Mouse (Mus musculus) embryonic facial prominence, embryonic 11.5 days (tissue): ENCODE data around the gene Trim59. TPM values are rescaled to one million over a fixed set of nuclear protein-coding genes. Genes with fewer than 3 reads are reported as not detected.

Experiments
- ATAC-seq: fragments of 200-750 bp; cut with Nextera tagmentation; replicated peaks from 2 replicates; pipeline ENCODE4 v1.8.0; 2017; ENCODE audit warnings: low read depth; ENCODE audit not compliant: insufficient number of reproducible peaks, low FRiP score, low TSS enrichment
- DNase-seq: peaks from one replicate; pipeline ENCODE4 v3.0.0-alpha.2; 2015; ENCODE audit warnings: low spot score
- H3K27ac ChIP-seq: fragments of 300-500 bp; sonication (generic); replicated peaks from 2 replicates; pipeline ENCODE4 v1.5.1; 2014; ENCODE audit warnings: mild to moderate bottlenecking, low read depth, low read length, control low read depth
- H3K27me3 ChIP-seq: fragments of 300-500 bp; sonication (generic); 2 replicates; pipeline ENCODE4 v1.6.1; 2014; ENCODE audit warnings: mild to moderate bottlenecking, low read length, moderate library complexity, mixed read lengths; ENCODE audit not compliant: control insufficient read depth, insufficient read depth
- H3K36me3 ChIP-seq: fragments of 300-500 bp; sonication (generic); replicated peaks from 2 replicates; pipeline ENCODE4 v1.6.1; 2014; ENCODE audit warnings: low read depth, mild to moderate bottlenecking, low read length, moderate library complexity, mixed read lengths; ENCODE audit not compliant: control insufficient read depth, insufficient read depth
- H3K4me1 ChIP-seq: fragments of 300-500 bp; sonication (generic); 2 replicates; pipeline ENCODE4 v1.6.1; 2014; ENCODE audit warnings: low read length, mixed read lengths; ENCODE audit not compliant: control insufficient read depth, insufficient read depth
- H3K4me2 ChIP-seq: fragments of 300-500 bp; sonication (generic); 2 replicates; pipeline ENCODE4 v1.6.1; 2014; ENCODE audit warnings: low read depth, mild to moderate bottlenecking, control low read depth, low read length, moderate library complexity
- H3K4me3 ChIP-seq: fragments of 300-500 bp; sonication (generic); 2 replicates; pipeline ENCODE4 v1.5.1; 2014; ENCODE audit warnings: low read depth, low read length, control low read depth
- H3K9ac ChIP-seq: fragments of 300-500 bp; sonication (generic); replicated peaks from 2 replicates; pipeline ENCODE4 v1.6.1; 2014; ENCODE audit warnings: mild to moderate bottlenecking, control low read depth, low read length
- H3K9me3 ChIP-seq: fragments of 300-500 bp; sonication (generic); replicated peaks from 2 replicates; pipeline ENCODE4 v1.6.1; 2016; ENCODE audit warnings: mild to moderate bottlenecking, low read length, inconsistent platforms, mixed read lengths; ENCODE audit not compliant: control insufficient read depth
- WGBS: fragments of 180-500 bp; shearing (Covaris S2); extraction: QIAGEN DNeasy Blood & Tissue Kit; methylation state at CpG from one replicate; pipeline ENCODE4 v1.1.7; 2014; 5-methylcytosine and 5-hydroxymethylcytosine counted together
- microRNA counts: library from miRNA; unstranded; fragments of <30 nt; microRNA quantifications from one replicate; lab custom pipeline; 2016
- microRNA-seq: library from miRNA; unstranded; fragments of <30 nt; microRNA quantifications from one replicate; pipeline ENCODE4, GENCODE M21; 2016; ENCODE audit warnings: borderline number of aligned reads
- polyA plus RNA-seq: library from polyadenylated mRNA; unstranded; fragments of >200 nt; fragmentation: Nextera tagmentation; extraction: Ambion mirVana; gene quantifications from 2 replicates; pipeline ENCODE4 v1.2.1, GENCODE M21; 2014

The Trim59 gene
- polyA plus RNA-seq, 1 experiment from 2014 or later = 231 TPM

DNA sequence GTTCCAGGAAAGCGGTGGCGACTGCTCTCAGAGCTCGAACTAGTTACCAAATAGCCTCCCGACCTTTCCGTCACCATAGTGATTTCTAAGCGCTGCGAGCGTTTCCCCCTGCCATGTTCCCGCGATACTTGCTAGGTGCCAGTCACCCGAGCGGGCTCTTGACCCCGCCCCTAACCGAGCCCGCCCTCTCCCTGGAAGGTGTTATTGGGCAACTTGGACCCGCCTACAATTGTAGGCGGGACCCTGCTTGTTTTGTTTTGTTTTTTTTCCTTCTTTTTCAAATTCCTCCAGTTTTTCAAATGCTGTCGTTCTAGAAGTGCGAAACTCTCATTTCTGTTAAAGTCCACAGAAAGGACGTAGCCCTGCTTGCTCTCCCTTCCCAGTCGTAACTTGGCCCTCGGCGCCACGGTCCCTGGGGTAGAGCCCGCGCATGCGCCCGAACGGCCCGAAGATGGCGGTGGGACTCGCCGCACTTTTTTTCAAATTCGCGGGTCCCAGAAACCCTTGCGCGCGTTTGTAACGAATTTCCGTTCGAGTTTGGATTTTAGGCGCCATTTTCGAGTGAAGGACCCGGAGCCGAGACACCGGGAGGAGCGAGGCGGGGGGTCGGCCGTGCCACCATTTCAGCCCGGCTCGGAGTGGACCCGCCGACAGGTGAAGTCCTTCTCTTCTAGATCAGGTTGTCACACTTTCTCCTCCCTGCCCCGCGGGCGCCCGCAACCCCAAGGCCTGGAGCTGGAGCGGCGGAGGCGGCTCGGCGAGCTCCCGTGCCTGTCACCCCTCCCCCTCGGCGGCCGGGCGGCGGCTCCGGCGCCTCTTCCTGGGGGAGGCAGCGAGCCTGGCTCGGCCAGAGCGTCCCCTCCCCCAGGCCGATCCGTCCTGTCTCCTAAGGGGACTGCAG lies 39.9 kb downstream of the Trim59 start, which contains the start of the genes Ift80 and Smc4:
Gene Ift80 (minus strand): TSS at position 134 of the 901 bp plus-strand sequence.
Gene Smc4 (plus strand): TSS at position 302 of the 901 bp plus-strand sequence.
- Histone ChIP-seq H3K36me3 (no peaks in the 10 kb centered on the region), H3K4me1 (no peaks in the 10 kb centered on the region), H3K9me3 (no peaks in the 10 kb centered on the region), H3K4me3 (peak within 1 kb of the TSS; percentile 97), H3K27me3 (no peaks in the 10 kb centered on the region), H3K4me2 (peak within 1 kb of the TSS; percentile 84), H3K9ac (peak within 1 kb of the TSS; percentile 96), H3K27ac (peak within 1 kb of the TSS; percentile 93)
- DNase-seq = peak; percentile 98
- under 1% methylated on average over 76 of the region's 76 CpGs for WGBS
- peak; percentile 92 for ATAC-seq

DNA sequence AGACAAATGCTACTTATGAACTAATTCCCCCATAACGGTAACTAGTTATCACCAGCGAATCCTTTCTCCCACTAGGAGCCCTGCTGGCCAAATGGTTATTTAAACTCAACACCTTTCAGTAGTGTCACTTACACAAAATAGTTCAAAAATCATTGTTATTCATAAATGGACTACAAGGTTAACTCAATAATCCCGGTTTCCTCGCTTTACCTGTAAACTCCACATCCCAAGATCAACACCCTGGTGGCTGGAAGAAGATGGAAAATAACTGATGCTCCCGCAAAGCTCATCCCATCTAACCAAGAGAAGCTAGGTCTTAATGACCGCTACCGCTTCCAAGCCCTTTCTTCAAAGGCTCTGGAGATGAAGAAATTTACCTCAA lies 40.5 kb downstream of the Trim59 start:
- Histone ChIP-seq H3K9me3 (no peaks in the 10 kb centered on the region), H3K4me1 (no peaks in the 10 kb centered on the region), H3K27ac (peak overlapping the region; percentile 93; the same call in 1 of the 2 replicates), H3K4me3 (peak overlapping the region; percentile 97), H3K27me3 (no peaks in the 10 kb centered on the region), H3K4me2 (peak overlapping the region; percentile 49), H3K36me3 (no peaks in the 10 kb centered on the region), H3K9ac (peak overlapping the region; percentile 67)
- DNase-seq (peak; percentile 42), ATAC-seq (0 out of 2 replicates have a peak, but pooled peaks have one; percentile 0)
- WGBS = 1% methylated on average over 7 of the region's 7 CpGs

DNA sequence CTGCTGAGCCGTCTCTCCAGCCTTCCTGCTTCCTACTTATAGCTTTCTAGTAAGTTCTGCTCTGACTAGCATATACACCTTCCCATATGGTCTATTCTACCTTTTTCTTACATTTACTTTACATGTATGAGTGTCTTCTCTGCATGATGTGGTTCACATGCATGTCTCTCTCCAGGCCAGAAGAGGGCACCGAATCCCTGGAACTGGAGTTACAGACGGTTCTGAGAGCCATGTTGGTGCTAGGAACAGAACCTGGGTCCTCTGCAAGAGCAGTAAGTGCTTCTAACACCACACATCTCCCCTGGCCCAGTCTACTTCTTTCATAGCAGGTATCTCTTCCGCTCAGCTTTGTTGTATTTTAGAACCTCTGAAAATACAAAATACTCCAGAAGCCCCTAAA lies 41.8 kb downstream of the Trim59 start:
- 86% methylated on average over 4 of the region's 4 CpGs for WGBS
- DNase-seq = no peak
- no peak for ATAC-seq

DNA sequence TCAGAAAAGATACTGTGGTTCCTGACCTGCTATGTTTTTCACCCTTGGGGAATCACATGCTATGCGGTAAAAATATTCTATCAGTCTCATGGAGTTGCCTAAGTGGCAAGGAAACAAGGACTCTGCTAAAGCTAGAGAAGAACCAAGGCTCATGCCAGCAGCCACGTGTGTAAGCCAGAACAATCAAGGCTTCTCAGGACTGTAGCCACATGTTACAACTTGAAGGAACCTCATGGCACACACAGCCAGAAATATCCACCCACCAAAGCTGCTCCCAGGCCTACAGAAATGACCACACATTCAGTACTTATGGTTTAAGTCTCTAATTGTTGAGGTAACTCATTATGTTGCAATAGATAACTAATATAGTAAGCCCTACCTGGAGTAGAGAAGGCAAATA lies 58.0 kb downstream of the Trim59 start:
- Histone ChIP-seq H3K9me3 (no peaks in the 10 kb centered on the region), H3K27ac (no peak overlapping the region), H3K36me3 (no peaks in the 10 kb centered on the region), H3K4me1 (no peaks in the 10 kb centered on the region), H3K27me3 (no peaks in the 10 kb centered on the region), H3K9ac (no peak overlapping the region), H3K4me3 (no peak overlapping the region), H3K4me2 (no peak overlapping the region)
- 84% methylated on average over 2 of the region's 2 CpGs for WGBS
- ATAC-seq (no peak), DNase-seq (no peak)

More for the DNA sequence above, 41.8 kb downstream of the Trim59 start:
- no peaks in the 10 kb centered on the region for H3K36me3 ChIP-seq
- H3K27me3 ChIP-seq = no peaks in the 10 kb centered on the region
- H3K4me1 ChIP-seq = no peaks in the 10 kb centered on the region
- no peak overlapping the region for H3K9ac ChIP-seq
- no peak overlapping the region for H3K27ac ChIP-seq
- H3K4me3 ChIP-seq = no peak overlapping the region
- H3K4me2 ChIP-seq = no peak overlapping the region
- no peaks in the 10 kb centered on the region for H3K9me3 ChIP-seq

MicroRNA genes within 50 kb of the gene (microRNA counts, 519-probe panel; counts per million panel counts)
- microRNA mmu-miR-15b (lab: Ali Mortazavi, UCI) = 5,942 counts per million, percentile 96 among the panel's probes with 10 or more counts

Small RNA genes within 50 kb of the gene (microRNA-seq; reads per million reads assigned to microRNA genes)
- gene Mir15b = 3,093 reads per million, percentile 84 among the genes with 10 or more reads in this experiment
- gene Mir16-2 = 733 reads per million, percentile 67 among the genes with 10 or more reads in this experiment

Other genes starting within 250 kb of the Trim59 start
- gene 1110032F04Rik, start 175.2 kb downstream of the Trim59 start, polyA plus RNA-seq = 1.4 and 1.5 TPM in 2 replicates
- gene Ift80, start 40.2 kb downstream of the Trim59 start, polyA plus RNA-seq = 22.4 and 24.8 TPM in 2 replicates
- gene Smc4, start 40.0 kb downstream of the Trim59 start, polyA plus RNA-seq = 196 and 226 TPM in 2 replicates
- gene Kpna4, start 82.4 kb upstream of the Trim59 start, polyA plus RNA-seq = 46.2 and 51.3 TPM in 2 replicates
- not detected in 2 replicates for gene Arl14, start 177.7 kb upstream of the Trim59 start, polyA plus RNA-seq